Mouse (Mus musculus): ENCODE results near the gene Klf6. TPM values are rescaled to one million over a fixed set of nuclear protein-coding genes. Genes with fewer than 3 reads are reported as not detected.

Gene Klf6
- polyA plus RNA-seq (2016; fragmentation: Nextera tagmentation; extraction: Ambion mirVana): 34.7 and 39.8 TPM in 2 replicates

DNA sequence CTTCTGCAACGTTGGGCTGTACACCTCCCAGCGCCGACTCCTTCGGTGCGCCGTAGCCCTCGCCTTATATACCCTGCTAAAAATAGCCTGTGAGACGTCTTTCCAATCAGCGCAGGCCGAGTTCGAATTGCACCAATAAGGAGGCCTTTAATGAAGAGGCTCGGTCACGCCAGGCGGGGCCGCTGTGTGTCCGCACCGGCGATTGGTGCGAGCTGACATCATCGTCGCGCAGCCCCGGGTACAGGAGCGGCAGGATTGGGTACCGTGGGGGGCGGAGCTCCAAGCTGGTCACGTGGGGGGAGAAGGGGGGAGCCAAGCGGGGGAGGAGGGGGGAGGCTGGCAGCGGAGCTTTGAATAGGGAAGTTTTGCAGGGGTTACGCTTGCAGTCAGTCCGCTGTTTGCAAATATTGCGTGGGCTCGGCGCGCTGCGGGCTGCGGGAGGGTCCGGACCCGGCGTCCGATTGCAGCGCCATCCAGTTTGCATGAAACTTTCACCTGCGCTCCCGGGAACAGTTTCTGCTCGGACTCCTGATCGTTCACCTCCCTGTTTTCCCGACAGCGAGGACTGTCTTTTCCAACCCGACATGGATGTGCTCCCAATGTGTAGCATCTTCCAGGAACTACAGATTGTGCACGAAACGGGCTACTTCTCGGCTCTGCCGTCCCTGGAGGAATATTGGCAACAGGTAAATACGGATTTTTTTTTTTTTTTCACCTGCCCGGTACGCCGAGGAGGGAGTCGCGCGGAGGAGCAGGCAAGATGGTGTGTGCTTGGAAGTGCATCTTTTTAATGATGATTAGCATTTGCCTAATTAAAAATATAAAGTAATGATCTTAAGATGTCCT, at the start of gene Klf6:
Gene Klf6 (plus strand): TSS at position 326 of the 846 bp plus-strand sequence.
- peak within 1 kb of the TSS; percentile 98 for H3K27ac ChIP-seq
- H3K9ac ChIP-seq (replicated peaks): peak within 1 kb of the TSS; percentile 83
- H3K27me3 ChIP-seq: no peaks in the 10 kb centered on the region
- ATAC-seq (ENCODE audit: insufficient number of reproducible peaks, insufficient read depth, low FRiP score, low TSS enrichment, low read depth): peak; percentile 99
- H3K4me1 ChIP-seq (replicated peaks): 0 out of 2 replicates have a peak, but pooled peaks cover 7% of the 10 kb centered on the region
- H3K4me3 ChIP-seq (replicated peaks): peak within 1 kb of the TSS; percentile 63
- under 1% methylated on average over 58 of the region's 60 CpGs for WGBS
- peaks cover 18% of the 10 kb centered on the region for H3K36me3 ChIP-seq
- H3K4me2 ChIP-seq: peak within 1 kb of the TSS; percentile 68
- H3K9me3 ChIP-seq: no peaks in the 10 kb centered on the region

DNA sequence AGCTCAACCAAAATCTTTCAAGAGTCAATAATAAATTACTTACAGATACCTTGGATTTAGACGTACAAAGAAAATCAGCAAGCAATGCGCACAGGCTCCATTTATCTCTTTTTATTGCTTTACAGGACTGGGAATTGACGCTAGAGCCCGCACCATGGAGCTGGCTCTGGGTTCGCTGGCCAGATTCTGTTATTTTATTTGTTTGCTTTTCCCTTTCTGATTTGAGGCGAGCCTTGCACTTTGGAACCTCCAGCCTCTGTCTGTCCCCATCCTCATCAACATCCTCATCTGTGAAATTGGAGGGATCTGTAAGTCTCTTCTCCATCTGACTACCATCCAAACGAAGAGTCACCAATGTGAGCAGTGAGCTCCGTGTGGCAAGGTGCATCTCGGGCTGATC, 47.8 kb upstream of the Klf6 start:
- Histone ChIP-seq H3K27ac (no peak overlapping the region), H3K9me3 (no peaks in the 10 kb centered on the region), H3K27me3 (no peaks in the 10 kb centered on the region), H3K4me1 (replicated peaks) (no peaks in the 10 kb centered on the region), H3K36me3 (no peaks in the 10 kb centered on the region), H3K9ac (replicated peaks) (no peak overlapping the region), H3K4me2 (no peak overlapping the region), H3K4me3 (replicated peaks) (no peak overlapping the region)
- no peak for ATAC-seq (ENCODE audit: insufficient number of reproducible peaks, insufficient read depth, low FRiP score, low TSS enrichment, low read depth)
- 87% methylated on average over 9 of the region's 9 CpGs for WGBS

DNA sequence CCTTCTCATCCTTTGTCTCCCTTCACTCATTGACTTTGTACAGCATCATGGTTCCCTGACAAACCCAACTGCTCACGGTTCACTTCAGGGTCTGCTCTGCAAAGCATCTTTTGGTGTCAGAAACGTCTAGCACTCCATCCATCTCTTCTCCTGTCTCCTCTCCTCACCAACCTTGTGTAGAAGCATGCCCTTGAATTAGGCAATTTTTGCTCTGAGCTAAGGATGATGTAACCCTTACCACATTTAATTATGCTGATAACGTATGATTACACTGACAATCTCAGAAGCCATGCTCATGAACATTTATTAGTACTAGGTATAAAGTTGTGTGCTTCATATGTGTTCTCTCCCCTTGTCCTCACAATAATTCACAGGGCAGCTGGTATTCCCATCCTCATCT, 44.0 kb upstream of the Klf6 start:
- H3K27me3 ChIP-seq: no peaks in the 10 kb centered on the region
- ATAC-seq (ENCODE audit: insufficient number of reproducible peaks, insufficient read depth, low FRiP score, low TSS enrichment, low read depth): no peak
- no peak overlapping the region for H3K4me2 ChIP-seq
- WGBS: 83% methylated on average over 3 of the region's 3 CpGs
- no peak overlapping the region for H3K27ac ChIP-seq
- H3K9ac ChIP-seq (replicated peaks): no peak overlapping the region
- no peaks in the 10 kb centered on the region for H3K4me1 ChIP-seq (replicated peaks)
- H3K36me3 ChIP-seq: no peaks in the 10 kb centered on the region
- H3K9me3 ChIP-seq: no peaks in the 10 kb centered on the region
- H3K4me3 ChIP-seq (replicated peaks): no peak overlapping the region

DNA sequence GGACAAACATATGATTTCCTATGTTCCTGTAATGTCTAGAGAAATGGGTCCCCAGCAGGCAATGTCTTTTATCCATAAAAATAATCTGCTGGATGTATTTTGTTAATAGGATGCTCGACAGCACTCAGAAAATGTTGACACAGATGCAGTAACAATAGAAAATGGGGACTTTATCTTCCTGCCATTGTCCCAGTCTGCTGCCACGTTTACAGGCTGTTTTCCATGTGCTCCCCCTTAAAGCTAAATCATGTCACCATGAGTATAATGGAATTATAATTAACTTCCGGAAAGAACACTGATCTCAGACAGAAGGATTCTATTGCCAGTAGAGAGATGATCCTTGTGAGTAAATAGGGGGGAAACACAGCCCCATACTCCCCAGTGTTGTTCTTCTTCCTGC, 42.1 kb upstream of the Klf6 start:
- H3K4me1 ChIP-seq (replicated peaks): no peaks in the 10 kb centered on the region
- WGBS: 71% methylated on average over 3 of the region's 3 CpGs
- H3K36me3 ChIP-seq: no peaks in the 10 kb centered on the region
- H3K9ac ChIP-seq (replicated peaks): no peak overlapping the region
- no peak overlapping the region for H3K4me3 ChIP-seq (replicated peaks)
- H3K27me3 ChIP-seq: no peaks in the 10 kb centered on the region
- H3K27ac ChIP-seq: no peak overlapping the region
- H3K9me3 ChIP-seq: no peaks in the 10 kb centered on the region
- H3K4me2 ChIP-seq: no peak overlapping the region
- no peak for ATAC-seq (ENCODE audit: insufficient number of reproducible peaks, insufficient read depth, low FRiP score, low TSS enrichment, low read depth)

DNA sequence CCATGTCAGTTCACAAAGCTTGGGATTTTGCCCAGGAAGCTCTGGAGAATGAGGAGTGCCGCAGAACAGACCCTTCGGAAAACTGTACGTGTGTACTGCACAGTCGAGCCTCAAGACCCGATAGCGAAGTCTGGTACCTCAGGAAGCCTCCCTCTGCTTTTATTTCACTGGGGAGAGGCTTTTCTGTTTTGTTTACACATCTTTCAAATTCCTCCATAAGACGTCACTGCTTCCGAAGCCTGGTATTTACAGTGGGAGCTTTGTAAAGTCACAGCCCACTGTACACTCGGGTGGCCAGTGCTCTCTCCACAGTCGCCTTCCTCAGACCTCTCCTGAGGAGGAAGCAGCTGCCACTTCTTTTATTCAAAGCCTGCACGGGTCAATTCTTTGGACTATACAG, 38.7 kb upstream of the Klf6 start:
- no peak overlapping the region for H3K9ac ChIP-seq (replicated peaks)
- ATAC-seq (ENCODE audit: insufficient number of reproducible peaks, insufficient read depth, low FRiP score, low TSS enrichment, low read depth): no peak
- peaks cover 3% of the 10 kb centered on the region; the same call in 1 of the 2 replicates for H3K4me1 ChIP-seq (replicated peaks)
- no peak overlapping the region for H3K27ac ChIP-seq
- WGBS: 71% methylated on average over 11 of the region's 11 CpGs
- H3K9me3 ChIP-seq: no peaks in the 10 kb centered on the region
- H3K4me2 ChIP-seq: no peak overlapping the region
- no peak overlapping the region for H3K4me3 ChIP-seq (replicated peaks)
- no peaks in the 10 kb centered on the region for H3K27me3 ChIP-seq
- no peaks in the 10 kb centered on the region for H3K36me3 ChIP-seq

DNA sequence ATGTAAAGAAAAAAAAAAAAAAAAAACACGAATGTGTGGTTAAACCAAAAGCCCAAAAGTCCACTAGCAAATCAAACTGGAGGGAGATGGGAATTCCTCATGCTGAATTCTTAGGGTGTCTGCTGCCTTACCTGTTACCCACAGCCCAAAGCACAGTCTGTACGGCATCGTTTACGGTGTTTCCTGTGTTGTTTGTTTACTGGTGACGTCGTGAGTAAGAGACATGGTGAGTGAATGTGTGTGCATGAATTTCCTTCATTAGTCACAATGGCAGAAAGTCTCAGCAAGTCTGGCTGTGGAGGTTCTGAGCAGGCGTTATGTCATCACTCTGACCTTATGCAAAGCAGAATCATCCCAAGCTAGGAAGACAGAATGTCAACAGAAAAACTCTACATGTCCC, 38.1 kb upstream of the Klf6 start:
- Histone ChIP-seq H3K4me1 (replicated peaks) (peaks cover 3% of the 10 kb centered on the region; the same call in 1 of the 2 replicates), H3K4me3 (replicated peaks) (no peak overlapping the region), H3K4me2 (no peak overlapping the region), H3K27me3 (no peaks in the 10 kb centered on the region), H3K9ac (replicated peaks) (no peak overlapping the region), H3K36me3 (no peaks in the 10 kb centered on the region), H3K27ac (no peak overlapping the region), H3K9me3 (no peaks in the 10 kb centered on the region)
- ATAC-seq (ENCODE audit: insufficient number of reproducible peaks, insufficient read depth, low FRiP score, low TSS enrichment, low read depth): no peak
- 79% methylated on average over 7 of the region's 7 CpGs for WGBS

DNA sequence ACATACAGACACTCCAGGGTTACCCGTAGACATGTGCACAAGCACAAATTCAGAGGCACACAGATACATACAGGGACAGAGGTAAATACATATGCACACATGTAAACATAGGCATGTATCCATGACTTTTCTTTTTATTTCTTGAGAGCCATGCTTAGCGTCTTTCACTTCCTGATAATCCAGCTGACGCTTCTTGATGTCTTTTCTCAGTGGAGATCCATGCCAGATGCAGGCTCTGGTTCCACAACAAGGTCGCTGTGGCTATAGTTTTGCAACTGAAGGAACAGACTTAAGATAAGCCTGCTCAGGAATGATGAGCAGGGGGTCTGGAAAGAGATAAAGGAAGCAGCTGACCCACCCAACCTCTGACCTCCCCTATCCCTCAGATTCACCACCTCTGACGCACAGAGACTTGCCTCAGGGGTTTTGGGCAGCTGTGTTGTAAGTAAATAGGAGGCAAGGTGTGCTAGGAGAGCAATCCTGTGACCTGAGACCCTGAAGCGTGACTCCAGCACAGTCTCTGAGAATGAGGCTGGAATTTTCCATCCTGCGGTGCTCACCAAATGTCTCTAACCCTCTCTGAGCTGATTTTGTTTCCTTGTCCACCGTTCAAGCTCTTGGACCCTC, 37.0 kb upstream of the Klf6 start:
- no peaks in the 10 kb centered on the region for H3K9me3 ChIP-seq
- ATAC-seq (ENCODE audit: insufficient number of reproducible peaks, insufficient read depth, low FRiP score, low TSS enrichment, low read depth): no peak
- no peak overlapping the region for H3K9ac ChIP-seq (replicated peaks)
- 64% methylated on average over 8 of the region's 8 CpGs for WGBS
- H3K4me3 ChIP-seq (replicated peaks): no peak overlapping the region
- no peaks in the 10 kb centered on the region for H3K27me3 ChIP-seq
- H3K4me1 ChIP-seq (replicated peaks): peaks cover 3% of the 10 kb centered on the region; the same call in 1 of the 2 replicates
- no peaks in the 10 kb centered on the region for H3K36me3 ChIP-seq
- no peak overlapping the region for H3K27ac ChIP-seq
- H3K4me2 ChIP-seq: no peak overlapping the region

DNA sequence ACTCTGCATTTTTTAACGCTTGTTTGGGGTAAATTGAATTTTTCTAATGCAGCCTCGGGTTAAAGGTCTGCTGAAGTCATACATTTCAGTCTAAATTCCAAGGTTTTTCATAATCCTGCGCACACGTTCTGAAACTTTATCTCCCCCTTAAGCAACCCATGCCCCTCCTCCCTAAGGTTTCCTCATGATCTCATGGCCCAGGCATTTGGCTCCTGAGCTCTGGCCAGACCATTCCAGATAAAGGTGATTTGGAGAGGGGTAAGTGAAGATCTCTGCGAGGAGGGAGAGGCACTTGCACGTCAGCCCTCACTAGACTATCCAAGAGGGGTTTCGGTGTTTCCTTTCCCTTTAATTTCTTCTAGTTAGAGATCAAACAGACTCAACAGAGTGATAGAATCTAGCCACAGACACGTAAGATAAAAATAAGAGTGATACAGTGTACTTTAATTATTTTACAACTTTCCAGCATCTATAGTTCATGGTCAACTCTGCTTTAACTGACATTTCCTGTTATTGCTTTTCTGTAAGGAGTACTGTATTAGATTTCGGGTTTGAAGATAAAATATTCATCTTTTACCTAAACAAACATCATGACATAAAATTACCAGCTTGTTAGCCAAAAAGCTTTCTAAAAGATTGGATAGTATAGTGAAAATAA, 35.0 kb upstream of the Klf6 start:
- H3K4me3 ChIP-seq (replicated peaks): no peak overlapping the region
- 46% methylated on average over 9 of the region's 9 CpGs for WGBS
- no peak overlapping the region for H3K4me2 ChIP-seq
- ATAC-seq (ENCODE audit: insufficient number of reproducible peaks, insufficient read depth, low FRiP score, low TSS enrichment, low read depth): 0 out of 2 replicates have a peak, but pooled peaks have one; percentile 31
- H3K27me3 ChIP-seq: no peaks in the 10 kb centered on the region
- H3K4me1 ChIP-seq (replicated peaks): peaks cover 3% of the 10 kb centered on the region; the same call in 1 of the 2 replicates
- no peaks in the 10 kb centered on the region for H3K9me3 ChIP-seq
- no peak overlapping the region for H3K9ac ChIP-seq (replicated peaks)
- H3K36me3 ChIP-seq: no peaks in the 10 kb centered on the region
- H3K27ac ChIP-seq: no peak overlapping the region

DNA sequence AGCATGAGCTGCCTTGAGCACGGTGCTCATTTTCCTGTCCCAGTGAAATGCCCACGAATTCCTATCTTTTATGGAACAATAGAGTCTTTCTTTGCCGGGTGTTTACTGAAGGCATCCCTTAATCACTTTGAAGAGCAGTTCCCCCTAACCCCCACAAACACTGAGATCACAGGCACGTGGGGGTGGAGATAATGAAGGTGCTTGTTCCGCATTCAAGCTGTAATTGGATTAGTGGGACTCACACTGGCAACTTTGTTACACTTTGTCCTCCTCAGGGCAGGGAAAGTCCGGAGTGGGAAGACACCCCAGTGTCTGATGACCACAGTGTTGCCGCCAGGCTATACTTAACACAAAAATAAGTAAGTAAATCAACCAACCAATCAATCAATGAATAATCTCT, 29.3 kb upstream of the Klf6 start:
- H3K27me3 ChIP-seq: 0 out of 2 replicates have a peak, but pooled peaks cover 3% of the 10 kb centered on the region
- H3K4me2 ChIP-seq: no peak overlapping the region
- ATAC-seq (ENCODE audit: insufficient number of reproducible peaks, insufficient read depth, low FRiP score, low TSS enrichment, low read depth): no peak
- H3K27ac ChIP-seq: no peak overlapping the region
- WGBS: 16% methylated on average over 7 of the region's 7 CpGs
- H3K4me3 ChIP-seq (replicated peaks): no peak overlapping the region
- no peaks in the 10 kb centered on the region for H3K4me1 ChIP-seq (replicated peaks)
- no peaks in the 10 kb centered on the region for H3K9me3 ChIP-seq
- H3K9ac ChIP-seq (replicated peaks): no peak overlapping the region
- no peaks in the 10 kb centered on the region for H3K36me3 ChIP-seq

DNA sequence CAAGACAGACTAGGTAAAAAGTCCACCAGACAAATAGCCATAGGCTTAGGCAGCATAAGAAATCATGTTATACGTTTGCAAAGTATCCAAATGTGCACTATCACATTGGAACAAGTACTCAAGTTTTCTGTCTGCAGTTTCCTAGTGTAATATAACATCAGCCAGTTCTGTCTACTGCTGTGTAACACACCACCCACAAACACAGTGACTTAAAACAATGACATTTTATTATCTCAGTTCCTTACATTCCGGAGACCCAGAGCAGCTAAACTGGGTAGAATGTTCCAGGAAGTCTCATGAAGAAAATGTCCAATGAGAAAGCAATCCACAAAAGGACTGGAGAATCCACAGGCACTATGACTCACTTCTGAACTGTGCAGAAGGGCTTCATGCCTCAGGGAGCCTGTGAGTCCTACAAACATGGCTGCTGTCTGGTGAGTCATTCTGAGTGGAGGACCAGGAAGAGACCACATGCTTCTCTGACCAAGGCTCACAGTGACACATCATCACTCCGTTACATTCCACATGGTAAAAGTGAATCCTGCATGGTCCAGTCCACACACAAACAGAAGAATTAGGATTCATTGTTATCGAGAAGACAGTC, 24.0 kb upstream of the Klf6 start:
- WGBS: 85% methylated on average over 4 of the region's 4 CpGs
- no peak overlapping the region for H3K4me2 ChIP-seq
- ATAC-seq (ENCODE audit: insufficient number of reproducible peaks, insufficient read depth, low FRiP score, low TSS enrichment, low read depth): no peak
- H3K4me3 ChIP-seq (replicated peaks): no peak overlapping the region
- H3K9me3 ChIP-seq: no peaks in the 10 kb centered on the region
- H3K9ac ChIP-seq (replicated peaks): no peak overlapping the region
- H3K4me1 ChIP-seq (replicated peaks): no peaks in the 10 kb centered on the region
- H3K36me3 ChIP-seq: no peaks in the 10 kb centered on the region
- H3K27me3 ChIP-seq: 0 out of 2 replicates have a peak, but pooled peaks cover 2% of the 10 kb centered on the region
- H3K27ac ChIP-seq: no peak overlapping the region

DNA sequence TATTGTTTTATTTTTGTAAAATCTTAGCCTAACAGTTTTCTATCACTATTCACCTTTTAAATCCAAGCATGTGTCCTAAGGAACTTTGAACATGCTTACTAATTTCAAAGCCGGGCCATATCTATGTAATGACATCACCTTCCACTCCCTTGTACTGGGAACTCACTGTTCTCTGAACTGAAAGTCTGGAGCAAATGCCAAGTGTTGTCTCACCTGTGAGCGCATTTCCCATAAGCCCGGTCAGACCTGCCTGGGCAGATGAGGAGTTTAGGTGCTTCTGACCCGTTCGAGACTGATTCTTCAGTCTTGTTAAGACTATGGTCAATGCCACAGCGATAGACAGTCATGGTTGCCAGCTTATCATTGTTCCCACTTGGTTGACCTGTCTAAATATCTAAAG, 19.9 kb upstream of the Klf6 start:
- Histone ChIP-seq H3K9me3 (no peaks in the 10 kb centered on the region), H3K9ac (replicated peaks) (no peak overlapping the region), H3K4me1 (replicated peaks) (no peaks in the 10 kb centered on the region), H3K36me3 (no peaks in the 10 kb centered on the region), H3K27ac (no peak overlapping the region), H3K4me3 (replicated peaks) (no peak overlapping the region), H3K4me2 (no peak overlapping the region), H3K27me3 (no peaks in the 10 kb centered on the region)
- WGBS: 91% methylated on average over 6 of the region's 6 CpGs
- ATAC-seq (ENCODE audit: insufficient number of reproducible peaks, insufficient read depth, low FRiP score, low TSS enrichment, low read depth): no peak

Data from limb, embryonic 12.5 days (tissue).